Mouse (Mus musculus): ENCODE results near the gene 1810013L24Rik.
"Not testable (repeated sequence)": the region's sequence is repeated elsewhere in the genome, so short reads cannot be mapped to it uniquely, and the experiment has no call there.

1810013L24Rik gene

GRCm38 (mm10) chr16:8836876-8837275 lies 7.0 kb downstream of the 1810013L24Rik start:
- CTCF ChIA-PET: no interaction called here

GRCm38 (mm10) chr16:8837595-8837994 lies 7.7 kb downstream of the 1810013L24Rik start:
- CTCF ChIA-PET: no interaction called here

GRCm38 (mm10) chr16:8838921-8839320 lies 9.0 kb downstream of the 1810013L24Rik start:
- CTCF ChIA-PET: no interaction called here

- CTCF ChIA-PET: no interaction called here
Measured at GRCm38 (mm10) chr16:8840557-8840956, 10.7 kb downstream of the 1810013L24Rik start.

GRCm38 (mm10) chr16:8842962-8843361 lies 13.1 kb downstream of the 1810013L24Rik start:
- CTCF ChIA-PET: no interaction called here

- CTCF ChIA-PET: no interaction called here
Measured at GRCm38 (mm10) chr16:8843580-8844175, 13.8 kb downstream of the 1810013L24Rik start.

- CTCF ChIA-PET: no interaction called here
Measured at GRCm38 (mm10) chr16:8845986-8846385, 16.1 kb downstream of the 1810013L24Rik start.

GRCm38 (mm10) chr16:8848309-8849068 lies 18.6 kb downstream of the 1810013L24Rik start:
- CTCF ChIA-PET: interaction anchor here (0.6 kb wide), 1 partner anchor 351 kb away, joined by 3 read pairs; no protein-coding TSS in a partner anchor

GRCm38 (mm10) chr16:8849929-8850328 lies 20.0 kb downstream of the 1810013L24Rik start:
- CTCF ChIA-PET: no interaction called here

- CTCF ChIA-PET: no interaction called here
Measured at GRCm38 (mm10) chr16:8855143-8855542, 25.2 kb downstream of the 1810013L24Rik start.

GRCm38 (mm10) chr16:8856820-8857219 lies 26.9 kb downstream of the 1810013L24Rik start:
- CTCF ChIA-PET: no interaction called here

- CTCF ChIA-PET: no interaction called here
Measured at GRCm38 (mm10) chr16:8862336-8862987, 32.6 kb downstream of the 1810013L24Rik start.

- CTCF ChIA-PET: interaction anchor here (0.6 to 0.8 kb wide), 2 partner anchors 136 to 177 kb away, joined by 4 to 6 read pairs; no protein-coding TSS in a partner anchor
Measured at GRCm38 (mm10) chr16:8864223-8864631, 34.3 kb downstream of the 1810013L24Rik start.

GRCm38 (mm10) chr16:8867406-8867955 lies 37.6 kb downstream of the 1810013L24Rik start:
- CTCF ChIA-PET: no interaction called here

- CTCF ChIA-PET: interaction anchor here (0.6 to 1.7 kb wide), 2 partner anchors 60 to 62 kb away, joined by 5 to 13 read pairs; no protein-coding TSS in a partner anchor
Measured at GRCm38 (mm10) chr16:8868506-8868905, 38.6 kb downstream of the 1810013L24Rik start.

GRCm38 (mm10) chr16:8869715-8870114 lies 39.8 kb downstream of the 1810013L24Rik start:
- CTCF ChIA-PET: interaction anchor here (0.6 to 1.7 kb wide), 2 partner anchors 27 to 63 kb away, joined by 3 to 5 read pairs; no protein-coding TSS in a partner anchor

GRCm38 (mm10) chr16:8871376-8871775 lies 41.5 kb downstream of the 1810013L24Rik start:
- CTCF ChIA-PET: no interaction called here

- CTCF ChIA-PET: no interaction called here
Measured at GRCm38 (mm10) chr16:8872019-8872418, 42.1 kb downstream of the 1810013L24Rik start.

- CTCF ChIA-PET: no interaction called here
Measured at GRCm38 (mm10) chr16:8872486-8872885, 42.6 kb downstream of the 1810013L24Rik start.

- CTCF ChIA-PET: no interaction called here
Measured at GRCm38 (mm10) chr16:8880076-8880475, 50.2 kb downstream of the 1810013L24Rik start.

- CTCF ChIA-PET: no interaction called here
Measured at GRCm38 (mm10) chr16:8883674-8884241, 53.9 kb downstream of the 1810013L24Rik start.

- CTCF ChIA-PET: not testable (repeated sequence)
Measured at GRCm38 (mm10) chr16:8894214-8894613, 64.3 kb downstream of the 1810013L24Rik start.
